Mouse (Mus musculus) liver, postnatal 0 days (tissue): ENCODE results near the gene Mtmr3.

Experiments used
- CTCF ChIP-seq: sonication (generic); IDR thresholded peaks from 2 replicates; pipeline ENCODE4 v1.5.1; 2016; ENCODE audit warnings: antibody characterized with exemption, low read depth
- EP300 ChIP-seq: IDR thresholded peaks from 2 replicates; pipeline ENCODE4 v1.6.1; 2016; ENCODE audit warnings: antibody characterized with exemption, low read depth, mild to moderate bottlenecking

GRCm38 (mm10) chr11:4488798-4489197 is 105.9 kb downstream of the Mtmr3 start:
- TF ChIP-seq CTCF (no peak), EP300 (no peak)
